Mouse (Mus musculus) MEL (cell line): ENCODE results near the gene Rgs17. TPM values are rescaled to one million over a fixed set of nuclear protein-coding genes. Genes with fewer than 3 reads are reported as not detected.

Source experiments
- DNase-seq: peaks from one replicate; pipeline ENCODE4 v3.0.0; 2011; ENCODE audit warnings: low read depth, low spot score
- H3K27ac ChIP-seq: 2 replicates; pipeline ENCODE4 v1.5.1; 2012; ENCODE audit warnings: low read depth, mild to moderate bottlenecking, control low read depth, low read length, moderate library complexity; ENCODE audit not compliant: control insufficient read depth
- H3K27me3 ChIP-seq, 2 experiments: fragments of 150-350 bp in 1 of 2; sonication (generic) in 1 of 2; 2 replicates each; pipeline ENCODE4 v1.6.1; 2012; ENCODE audit warnings: low read length in 2 of 2, mild to moderate bottlenecking in 2 of 2, improper control_type of control experiment in 1 of 2, moderate library complexity in 1 of 2; ENCODE audit not compliant: insufficient read depth in 2 of 2, control insufficient read depth in 1 of 2
- H3K36me3 ChIP-seq, 2 experiments: 2 replicates each; pipeline ENCODE4 v1.6.1; 2012 to 2014; ENCODE audit warnings: low read length in 2 of 2, improper control_type of control experiment in 1 of 2, inconsistent platforms in 1 of 2, mild to moderate bottlenecking in 1 of 2; ENCODE audit not compliant: insufficient read depth in 2 of 2, control insufficient read depth in 1 of 2
- H3K4me1 ChIP-seq, 2 experiments: fragments of 150-350 bp in 1 of 2; sonication (generic) in 1 of 2; 2 replicates each; pipeline ENCODE4 v1.6.1; 2012; ENCODE audit warnings: low read length in 2 of 2, improper control_type of control experiment in 1 of 2, mild to moderate bottlenecking in 1 of 2; ENCODE audit not compliant: insufficient read depth in 2 of 2, control insufficient read depth in 1 of 2
- H3K4me3 ChIP-seq, 2 experiments: fragments of 150-350 bp in 1 of 2; sonication (generic) in 1 of 2; 2 replicates each; pipeline ENCODE4 v1.5.1; 2012; ENCODE audit warnings: low read depth in 2 of 2, low read length in 2 of 2, mild to moderate bottlenecking in 2 of 2, moderate library complexity in 2 of 2, control low read depth in 1 of 2, improper control_type of control experiment in 1 of 2; ENCODE audit not compliant: control insufficient read depth in 1 of 2, insufficient read depth in 1 of 2
- H3K79me2 ChIP-seq: 2 replicates; pipeline ENCODE4 v1.6.1; 2012; ENCODE audit warnings: mild to moderate bottlenecking, low read length, moderate library complexity; ENCODE audit not compliant: control insufficient read depth, poor library complexity, insufficient read depth
- H3K9ac ChIP-seq: 2 replicates; pipeline ENCODE4 v1.6.1; 2012; ENCODE audit warnings: low read depth, mild to moderate bottlenecking, control low read depth, low read length, moderate library complexity; ENCODE audit not compliant: control insufficient read depth, poor library complexity, severe bottlenecking
- H3K9me3 ChIP-seq: fragments of 150-350 bp; sonication (generic); replicated peaks from 2 replicates; pipeline ENCODE4 v1.6.1; 2012; ENCODE audit warnings: mild to moderate bottlenecking, low read length, improper control_type of control experiment, moderate library complexity; ENCODE audit not compliant: insufficient read depth
- CTCF ChIP-seq, 3 experiments: IDR thresholded peaks in 2 of 3; conservative IDR thresholded peaks in 1 of 3; 2 replicates each; pipeline ENCODE4 v1.5.1; 2011 to 2012; ENCODE audit warnings: low read length in 3 of 3, low read depth in 2 of 3, mild to moderate bottlenecking in 2 of 3, improper control_type of control experiment in 1 of 3, inconsistent platforms in 1 of 3, mixed read lengths in 1 of 3, moderate library complexity in 1 of 3; ENCODE audit not compliant: control insufficient read depth in 1 of 3, insufficient read depth in 1 of 3, poor library complexity in 1 of 3, severe bottlenecking in 1 of 3
- E2F4 ChIP-seq: IDR thresholded peaks from 2 replicates; pipeline ENCODE4 v1.6.1; 2011; ENCODE audit warnings: low read depth, low read length, improper control_type of control experiment, borderline replicate concordance
- ELF1 ChIP-seq: IDR thresholded peaks from 2 replicates; pipeline ENCODE4 v1.6.1; 2014; ENCODE audit warnings: low read depth, mild to moderate bottlenecking, inconsistent platforms, low read length, improper control_type of control experiment, moderate library complexity
- HCFC1 ChIP-seq: IDR thresholded peaks from 2 replicates; pipeline ENCODE4 v1.6.1; 2012; ENCODE audit warnings: low read depth, mild to moderate bottlenecking, inconsistent platforms, low read length, improper control_type of control experiment, moderate library complexity
- MAFK ChIP-seq: IDR thresholded peaks from 2 replicates; pipeline ENCODE4 v1.6.1; 2011; ENCODE audit warnings: low read depth, mild to moderate bottlenecking, low read length, improper control_type of control experiment, borderline replicate concordance
- MAX ChIP-seq: IDR thresholded peaks from 2 replicates; pipeline ENCODE4 v1.6.1; 2011; ENCODE audit warnings: low read length, improper control_type of control experiment
- MXI1 ChIP-seq: IDR thresholded peaks from 2 replicates; pipeline ENCODE4 v1.6.1; 2011; ENCODE audit warnings: mild to moderate bottlenecking, low read depth, low read length, improper control_type of control experiment
- MYB ChIP-seq: IDR thresholded peaks from 2 replicates; pipeline ENCODE4 v1.6.1; 2011; ENCODE audit warnings: mild to moderate bottlenecking, low read depth, low read length, improper control_type of control experiment
- NRF1 ChIP-seq: IDR thresholded peaks from 2 replicates; pipeline ENCODE4 v1.6.1; 2014; ENCODE audit warnings: low read depth, mild to moderate bottlenecking, inconsistent platforms, low read length, improper control_type of control experiment, moderate library complexity; ENCODE audit not compliant: poor library complexity, insufficient read depth, severe bottlenecking
- POLR2A ChIP-seq, 2 experiments: IDR thresholded peaks; 2 replicates each; pipeline ENCODE4 v1.6.1; 2011 to 2012; ENCODE audit warnings: low read length in 2 of 2, mild to moderate bottlenecking in 2 of 2, control low read depth in 1 of 2, improper control_type of control experiment in 1 of 2, low read depth in 1 of 2, moderate library complexity in 1 of 2; ENCODE audit not compliant: control insufficient read depth in 1 of 2, insufficient read depth in 1 of 2, poor library complexity in 1 of 2
- RAD21 ChIP-seq: IDR thresholded peaks from 2 replicates; pipeline ENCODE4 v1.6.1; 2011; ENCODE audit warnings: mild to moderate bottlenecking, low read depth, low read length, improper control_type of control experiment
- SIN3A ChIP-seq: IDR thresholded peaks from 2 replicates; pipeline ENCODE4 v1.6.1; 2012; ENCODE audit warnings: low read length, improper control_type of control experiment, inconsistent platforms
- SMC3 ChIP-seq: IDR thresholded peaks from 2 replicates; pipeline ENCODE4 v1.6.1; 2011; ENCODE audit warnings: low read depth, low read length, improper control_type of control experiment
- TBP ChIP-seq: IDR thresholded peaks from 2 replicates; pipeline ENCODE4 v1.8.0; 2011; ENCODE audit warnings: low read depth, low read length, improper control_type of control experiment
- UBTF ChIP-seq: IDR thresholded peaks from 2 replicates; pipeline ENCODE4 v1.6.1; 2012; ENCODE audit warnings: low read depth, mild to moderate bottlenecking, inconsistent platforms, low read length, improper control_type of control experiment, moderate library complexity, borderline replicate concordance; ENCODE audit not compliant: insufficient read depth
- ZKSCAN1 ChIP-seq: IDR thresholded peaks from 2 replicates; pipeline ENCODE4 v1.6.1; 2012; ENCODE audit warnings: low read depth, mild to moderate bottlenecking, inconsistent platforms, low read length, improper control_type of control experiment, moderate library complexity
- ZNF384 ChIP-seq: IDR thresholded peaks from 2 replicates; pipeline ENCODE4 v1.6.1; 2012; ENCODE audit warnings: low read depth, mild to moderate bottlenecking, inconsistent platforms, low read length, improper control_type of control experiment
- polyA plus RNA-seq, 2 experiments: library from polyadenylated mRNA; stranded (reverse) in 1 of 2; unstranded in 1 of 2; fragments of >175 nt in 1 of 2; fragments of >200 nt in 1 of 2; gene quantifications; 2 replicates each; pipeline versions ENCODE4 v1.2.1 to v1.2.4; 2012; ENCODE audit warnings: low replicate concordance in 2 of 2, low read depth in 1 of 2; ENCODE audit not compliant: insufficient read length in 2 of 2, insufficient read depth in 1 of 2, missing spikeins in 1 of 2
- total RNA-seq: library from RNA; depleted of rRNA; stranded (reverse); fragments of 300-350 nt; gene quantifications from 2 replicates; pipeline ENCODE4 v1.2.3, GENCODE M21; 2012

Rgs17 gene
- total and polyA plus RNA-seq, 3 experiments = not detected

- H3K9me3 ChIP-seq = no peaks in the 10 kb centered on the region
- H3K4me1 ChIP-seq = no peaks in the 10 kb centered on the region
- TF ChIP-seq MAFK (no peak), CTCF (IDR thresholded peaks at IDR 0.05 in 2 of 3, conservative IDR thresholded peaks at IDR 0.05 in 1 of 3; ENCODE audit: control insufficient read depth in 1 of 3, insufficient read depth in 1 of 3, low read depth in 2 of 3, low read length in 3 of 3, poor library complexity in 1 of 3, severe bottlenecking in 1 of 3) (peak; percentile 42 to 60 (median 56)), SMC3 (peak; percentile 24), RAD21 (peak; percentile 30)
- H3K79me2 ChIP-seq = no peaks in the 10 kb centered on the region
- peak; percentile 36 for DNase-seq
- H3K27me3 ChIP-seq = no peaks in the 10 kb centered on the region; a peak in 1 of 4 replicates
- no peak overlapping the region for H3K9ac ChIP-seq
- H3K36me3 ChIP-seq = no peaks in the 10 kb centered on the region
- H3K27ac ChIP-seq = no peak overlapping the region
- no peak overlapping the region for H3K4me3 ChIP-seq
Measured at GRCm38 (mm10) chr10:5859729-5860128, 62.5 kb downstream of the Rgs17 start.

DNA sequence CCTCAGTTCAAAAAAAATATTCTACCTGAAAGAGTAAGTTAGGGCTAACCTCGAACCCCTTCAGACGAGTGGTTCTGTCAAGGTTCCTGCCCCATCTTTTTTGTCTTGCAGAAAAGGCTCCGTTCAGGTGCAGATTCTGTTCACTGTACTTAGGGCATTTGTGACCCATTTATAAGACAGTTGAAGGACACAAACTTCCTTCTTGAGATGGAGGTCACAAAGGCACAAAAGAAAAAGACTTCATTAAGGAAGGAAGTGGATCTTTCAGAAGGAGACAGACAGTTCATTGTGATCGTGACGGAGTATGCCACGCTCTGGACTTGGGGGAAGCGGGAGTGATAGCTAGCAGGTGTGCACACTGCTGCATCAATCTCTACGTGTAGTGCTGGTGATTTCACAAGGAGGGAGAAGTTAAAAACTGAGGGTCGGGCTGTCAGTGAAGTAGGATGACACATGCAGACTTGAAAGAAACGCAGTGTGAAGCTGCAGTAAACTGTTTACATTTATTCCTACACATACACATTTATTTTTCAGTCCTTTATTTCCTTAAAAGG lies 64.1 kb downstream of the Rgs17 start:
- Histone ChIP-seq H3K27me3 (no peaks in the 10 kb centered on the region; a peak in 1 of 4 replicates), H3K79me2 (no peaks in the 10 kb centered on the region), H3K27ac (no peak overlapping the region), H3K4me1 (no peaks in the 10 kb centered on the region), H3K9me3 (no peaks in the 10 kb centered on the region), H3K36me3 (no peaks in the 10 kb centered on the region), H3K9ac (no peak overlapping the region), H3K4me3 (no peak overlapping the region)
- no peak for TF ChIP-seq MXI1
- no peak for TF ChIP-seq POLR2A (IDR thresholded peaks at IDR 0.05; ENCODE audit: control insufficient read depth in 1 of 2, insufficient read depth in 1 of 2, low read depth in 1 of 2, low read length in 2 of 2, poor library complexity in 1 of 2)
- TF ChIP-seq MAX = no peak
- no peak for TF ChIP-seq HCFC1
- no peak for TF ChIP-seq ZKSCAN1
- no peak for TF ChIP-seq E2F4
- no peak for TF ChIP-seq ELF1
- no peak for TF ChIP-seq SIN3A
- no peak for TF ChIP-seq NRF1
- no peak for TF ChIP-seq MYB
- TF ChIP-seq TBP = no peak
- TF ChIP-seq ZNF384 = no peak
- no peak for TF ChIP-seq UBTF
- DNase-seq = no peak
